Mouse (Mus musculus) cerebellum, postnatal 10 days (tissue): ENCODE results near the gene Tmem266.
A peak's percentile ranks its signal among the peaks of the same experiment; 100 is the strongest.

ENCODE experiments used
- DNase-seq, 2 experiments: peaks; one replicate each; pipeline ENCODE4 v3.0.0; 2021; ENCODE audit warnings: mixed read lengths in 2 of 2

Tmem266 gene

GRCm38 (mm10) chr9:55453366-55453765 is 126.7 kb downstream of the Tmem266 start:
- DNase-seq, result no peak

DNA sequence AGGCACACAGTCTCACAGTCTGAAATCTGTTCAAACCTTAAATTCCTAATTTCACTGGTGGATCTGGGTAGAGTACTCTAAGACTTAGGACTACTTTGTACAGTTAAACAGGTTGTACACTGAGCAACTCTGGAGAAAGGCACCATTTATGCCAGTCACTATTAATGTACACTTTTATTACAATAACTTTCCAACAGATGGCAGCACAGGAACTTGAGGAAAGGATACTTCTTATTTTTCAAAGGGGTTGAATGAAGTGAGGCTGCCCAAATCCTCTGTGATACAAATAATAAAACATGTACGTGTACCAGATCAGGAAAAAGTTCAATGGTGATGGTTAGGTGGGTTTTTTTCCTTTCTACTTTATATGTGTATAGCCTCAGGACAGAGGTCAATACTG is 141.7 kb downstream of the Tmem266 start:
- DNase-seq, result peak in 1 of 2 experiments; percentile 48

DNA sequence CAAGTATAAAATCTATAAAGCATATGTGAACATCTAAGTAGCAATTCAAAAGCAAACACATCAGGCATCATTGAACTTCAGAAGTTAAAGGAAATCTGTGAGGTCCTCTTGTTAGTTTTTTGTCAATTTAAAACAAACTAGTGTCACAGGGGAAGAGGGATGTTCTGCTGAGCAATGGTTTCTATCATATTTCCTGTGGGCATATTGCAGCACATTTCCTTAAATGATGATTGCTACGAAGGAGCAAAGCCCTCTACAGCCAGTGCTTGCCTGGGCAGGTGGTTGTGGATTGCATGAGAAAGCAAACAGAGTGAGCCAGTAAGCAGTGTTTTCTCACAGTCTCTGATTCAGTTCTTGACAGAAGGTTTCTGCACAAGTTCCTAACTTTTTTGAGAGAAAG is 149.4 kb downstream of the Tmem266 start:
- no peak for DNase-seq

- DNase-seq, result no peak
Observed at GRCm38 (mm10) chr9:55478699-55479098, 152.0 kb downstream of the Tmem266 start.

DNA sequence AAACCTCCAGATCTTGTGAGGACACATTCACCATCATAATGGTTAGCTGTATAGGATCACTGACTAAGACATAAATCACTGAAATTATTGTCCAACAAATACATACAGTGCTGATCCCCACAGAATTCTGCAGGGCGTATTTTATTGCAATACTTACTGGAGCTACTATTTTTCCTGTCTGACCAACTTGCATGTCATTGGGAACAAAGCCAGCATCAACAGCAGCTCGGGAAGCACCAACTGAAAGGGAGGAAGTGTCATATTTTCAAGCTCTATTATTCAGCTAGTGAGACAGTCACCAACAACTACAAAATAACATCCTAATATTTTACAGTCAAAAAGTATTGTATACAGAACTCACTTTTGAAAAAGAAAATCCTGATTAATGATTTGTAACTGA is 155.4 kb downstream of the Tmem266 start:
- DNase-seq, result no peak
